Mouse (Mus musculus) stomach, postnatal 0 days (tissue): ENCODE measurements around the gene Tnfaip8l2.
A peak's percentile ranks its signal among the peaks of the same experiment; 100 is the strongest.

Source experiments
- CTCF ChIP-seq: IDR thresholded peaks from 2 replicates; pipeline ENCODE4 v1.5.1; 2016; ENCODE audit warnings: antibody characterized with exemption, low read depth, mild to moderate bottlenecking, moderate library complexity
- EP300 ChIP-seq: optimal IDR thresholded peaks from 2 replicates; pipeline ENCODE3; 2016; ENCODE audit warnings: antibody characterized with exemption

DNA sequence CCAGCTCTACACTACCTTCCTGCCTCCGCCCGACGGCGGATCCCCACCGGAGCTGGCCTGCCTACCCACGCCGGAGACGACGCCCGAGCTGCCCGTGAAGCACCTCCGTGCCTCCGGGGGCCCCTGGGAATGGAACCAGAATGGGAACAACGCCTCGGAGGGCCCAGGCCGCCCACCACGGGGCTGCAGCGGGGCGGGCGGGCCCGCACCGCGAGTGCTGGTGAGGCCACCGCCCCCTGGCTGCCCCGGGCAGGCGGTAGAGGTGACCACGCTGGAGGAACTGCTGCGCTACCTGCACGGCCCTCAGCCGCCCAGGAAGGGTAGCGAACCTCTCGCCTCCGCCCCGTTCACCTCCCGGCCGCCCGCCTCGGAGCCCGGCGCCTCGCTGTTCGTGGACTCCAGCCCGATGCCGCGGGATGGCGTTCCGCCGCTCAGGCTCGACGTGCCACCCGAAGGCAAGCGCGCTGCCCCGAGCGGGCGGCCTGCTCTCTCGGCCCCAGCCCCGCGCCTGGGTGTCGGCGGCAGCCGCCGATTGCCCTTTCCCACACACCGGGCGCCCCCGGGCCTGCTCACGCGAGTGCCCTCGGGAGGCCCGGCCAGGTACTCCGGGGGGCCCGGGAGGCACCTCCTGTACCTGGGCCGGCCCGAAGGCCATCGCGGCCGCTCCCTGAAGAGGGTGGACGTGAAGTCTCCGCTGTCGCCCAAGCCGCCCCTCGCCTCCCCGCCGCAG, 30.5 kb upstream of the Tnfaip8l2 start:
- TF ChIP-seq CTCF (peak; percentile 2; the same call in 1 of the 2 replicates), EP300 (no peak)
